Mouse (Mus musculus) T-cell, adult 2 months (primary cell): ENCODE measurements around the gene Atp11c.

Source experiments
- DNase-seq: peaks from one replicate; pipeline ENCODE4 v3.0.0; 2022; ENCODE audit warnings: low spot score

Atp11c gene

DNA sequence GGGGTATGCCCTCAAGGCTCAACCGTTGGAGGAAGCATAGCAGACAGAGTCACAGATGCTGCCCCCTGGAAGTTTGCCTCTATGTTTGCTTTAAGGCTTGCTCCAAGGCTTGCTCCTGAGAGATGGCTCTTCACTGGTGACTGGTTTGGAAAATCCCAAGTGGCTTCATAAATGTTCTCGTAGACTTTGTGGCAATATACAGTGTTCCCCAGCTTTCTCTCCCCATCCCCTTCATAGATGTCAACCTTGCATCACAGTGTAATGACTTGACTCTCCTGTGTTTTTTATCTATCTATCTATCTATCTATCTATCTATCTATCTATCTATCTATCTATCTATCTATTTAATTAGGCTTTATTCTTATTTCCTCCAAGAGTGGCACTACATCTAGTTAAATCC is at the start of gene Atp11c:
Atp11c (minus strand) TSS at position 101 of the 400 bp plus-strand sequence.
- no peak for DNase-seq

DNA sequence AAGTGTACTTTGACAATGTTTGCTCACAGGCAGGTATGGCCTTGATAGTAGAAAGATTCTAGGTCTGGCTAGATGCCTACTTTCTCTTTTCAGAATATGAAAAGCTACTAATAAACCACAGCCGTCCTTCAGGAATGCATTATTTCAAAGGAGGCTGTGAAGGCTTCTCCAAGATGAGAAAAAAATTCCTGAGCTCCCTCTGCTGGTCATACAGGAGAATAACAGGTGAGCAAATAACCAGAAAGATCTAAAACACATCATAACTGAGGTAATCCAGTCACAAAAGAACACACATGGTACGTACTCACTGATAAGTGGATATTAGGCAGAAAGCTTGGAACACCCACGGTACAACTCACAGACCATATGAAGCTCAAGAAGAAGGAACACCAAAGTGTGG is 16.7 kb upstream of the Atp11c start:
- no peak for DNase-seq

DNA sequence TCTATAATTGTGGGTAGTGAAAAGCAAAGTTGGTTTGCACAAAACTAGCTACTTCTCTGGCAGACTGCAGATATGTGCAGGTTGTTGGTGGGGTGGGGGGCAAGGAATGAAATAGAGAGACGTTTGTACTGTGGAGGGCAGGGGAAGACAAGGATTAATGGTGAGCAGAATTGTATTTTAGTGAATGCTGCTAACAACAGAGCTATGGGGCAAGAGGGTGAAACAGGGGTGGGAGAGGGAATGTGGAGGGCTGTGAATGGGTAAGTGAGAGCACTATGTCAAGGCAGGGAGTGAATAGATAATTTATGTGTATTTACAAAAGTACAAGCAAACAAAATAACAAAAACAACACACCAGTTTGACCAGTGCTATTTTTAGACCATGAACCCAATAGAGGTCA is 22.0 kb downstream of the Atp11c start:
- no peak for DNase-seq

DNA sequence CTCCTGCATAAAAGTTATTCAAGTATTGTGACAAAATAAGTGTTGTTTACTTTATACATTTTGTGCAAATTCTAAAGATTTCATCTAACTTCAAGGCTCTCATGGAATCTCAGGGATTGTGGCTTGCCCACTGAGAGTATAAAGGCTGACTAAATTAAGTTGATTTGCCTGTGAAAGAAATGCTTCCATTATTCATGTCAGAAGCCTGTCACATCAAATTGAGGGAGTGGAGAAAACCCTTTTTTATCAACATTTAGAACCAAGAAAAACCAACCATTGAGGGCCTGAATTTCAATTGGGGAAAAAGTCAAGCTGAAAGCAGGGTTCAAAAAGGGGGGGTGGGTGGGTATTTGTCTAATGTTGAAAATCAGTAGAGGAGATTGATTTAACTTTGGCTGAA is 23.5 kb downstream of the Atp11c start:
- DNase-seq, result no peak

- no peak for DNase-seq
Measured at GRCm38 (mm10) chrX:60555242-60555641, 37.3 kb downstream of the Atp11c start.

DNA sequence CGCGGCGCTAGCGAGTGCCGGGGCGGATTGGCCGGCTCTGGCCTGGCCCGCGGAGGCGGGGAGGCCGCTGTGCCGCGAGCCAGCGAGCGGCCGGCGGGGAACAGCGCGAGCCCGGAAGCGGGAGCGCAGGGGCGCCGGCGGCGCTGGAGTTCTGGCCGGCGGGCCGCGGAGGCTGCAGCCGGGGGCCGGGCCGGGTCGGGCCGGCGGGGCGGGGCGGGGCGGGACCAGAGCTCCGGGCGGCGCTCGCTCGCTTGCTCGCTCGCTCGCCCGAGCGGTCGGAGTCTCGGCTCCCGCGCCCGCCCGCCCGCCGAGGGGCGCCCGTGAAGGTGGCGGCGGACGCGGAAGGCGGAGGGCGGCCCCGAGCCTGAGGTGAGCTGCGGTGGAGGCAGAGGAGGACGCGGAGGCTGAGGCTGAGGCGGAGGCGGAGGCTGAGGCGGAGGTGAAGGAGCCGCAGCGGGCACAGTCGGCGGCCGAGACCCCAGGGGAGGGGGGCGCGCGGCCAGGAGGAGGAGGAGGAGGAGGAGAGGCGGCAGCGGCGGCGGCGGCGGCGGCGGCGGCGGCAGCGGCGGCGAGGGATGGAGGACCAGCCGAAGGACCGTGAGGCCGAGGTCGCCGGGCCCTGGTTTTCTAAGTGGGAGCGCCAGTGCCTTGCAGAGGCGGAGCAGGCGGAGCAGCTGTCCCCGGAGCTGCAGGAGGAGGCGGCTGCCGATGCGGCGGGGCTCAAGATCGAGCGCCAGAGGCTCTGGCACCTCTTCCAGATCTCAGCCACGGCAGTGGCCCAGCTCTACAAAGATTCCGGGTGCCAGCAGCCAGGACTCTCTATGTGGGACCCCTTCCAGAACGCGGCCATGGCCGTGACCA is 44.8 kb downstream of the Atp11c start:
- no peak for DNase-seq

- no peak for DNase-seq
Measured at GRCm38 (mm10) chrX:60547098-60547443, 45.4 kb downstream of the Atp11c start.

GRCm38 (mm10) chrX:60545906-60546305 is 46.6 kb downstream of the Atp11c start:
- no peak for DNase-seq

- DNase-seq, result no peak
Measured at GRCm38 (mm10) chrX:60545444-60545843, 47.1 kb downstream of the Atp11c start.

DNA sequence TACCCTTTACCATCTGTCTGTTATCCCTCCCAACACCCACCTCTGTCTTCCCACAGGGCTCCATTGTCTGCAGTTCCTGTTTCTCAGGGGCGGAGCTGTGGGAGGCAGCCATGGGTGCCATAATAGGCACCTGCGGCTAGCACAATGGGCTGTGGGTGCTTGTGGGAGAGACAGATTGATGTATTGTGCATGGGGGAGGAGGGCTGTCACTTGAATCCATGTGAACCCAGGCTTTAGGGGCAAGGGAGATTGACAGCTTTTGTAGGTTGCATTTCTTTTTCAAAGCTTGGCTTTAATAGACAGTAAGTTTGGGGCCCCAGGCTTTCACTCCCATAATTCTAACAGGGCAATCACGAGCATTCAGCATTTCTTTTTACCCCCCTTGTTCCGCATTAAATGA is 48.4 kb downstream of the Atp11c start:
- DNase-seq, result no peak

DNA sequence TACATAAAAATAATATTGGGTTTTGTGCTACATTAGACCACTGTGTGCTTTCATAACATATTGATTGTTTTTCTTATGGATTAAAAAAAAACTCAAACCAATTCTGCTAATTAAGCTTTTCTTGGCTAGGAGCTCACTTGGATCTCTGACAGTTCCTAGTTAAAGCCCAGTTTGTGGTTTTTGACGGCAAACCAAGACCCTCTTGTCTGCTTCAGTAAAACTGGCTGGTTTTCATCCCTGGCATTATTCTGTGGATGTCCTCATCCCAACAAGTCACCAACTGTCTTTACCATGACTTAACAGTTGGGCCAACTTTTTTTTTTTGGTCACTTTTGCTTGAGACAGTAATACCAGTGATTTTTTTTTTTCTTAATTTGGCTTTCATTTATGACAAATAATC is 49.6 kb downstream of the Atp11c start:
- no peak for DNase-seq

DNA sequence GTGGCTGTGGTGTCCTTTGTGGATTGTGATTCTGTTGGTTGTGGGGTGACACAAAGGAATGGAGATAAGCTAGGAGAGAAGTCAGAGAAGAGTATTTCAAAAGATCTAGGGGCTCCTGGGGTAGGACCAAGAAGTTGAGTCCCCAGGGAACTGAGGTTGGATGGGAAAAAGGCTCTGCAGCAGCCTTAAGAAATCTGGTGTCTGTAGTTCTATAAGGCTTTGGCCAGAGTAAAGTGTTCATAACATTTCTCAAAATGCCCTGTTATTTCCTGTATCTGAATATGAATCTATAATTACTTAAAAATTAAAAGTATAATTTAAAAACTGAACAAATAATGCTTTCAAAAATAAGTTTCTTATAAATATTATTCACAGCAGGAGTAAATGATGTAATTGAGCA is 53.3 kb downstream of the Atp11c start, which contains the start of gene Gm7073:
Gm7073 (minus strand) TSS at position 101 of the 400 bp plus-strand sequence.
- no peak for DNase-seq

DNA sequence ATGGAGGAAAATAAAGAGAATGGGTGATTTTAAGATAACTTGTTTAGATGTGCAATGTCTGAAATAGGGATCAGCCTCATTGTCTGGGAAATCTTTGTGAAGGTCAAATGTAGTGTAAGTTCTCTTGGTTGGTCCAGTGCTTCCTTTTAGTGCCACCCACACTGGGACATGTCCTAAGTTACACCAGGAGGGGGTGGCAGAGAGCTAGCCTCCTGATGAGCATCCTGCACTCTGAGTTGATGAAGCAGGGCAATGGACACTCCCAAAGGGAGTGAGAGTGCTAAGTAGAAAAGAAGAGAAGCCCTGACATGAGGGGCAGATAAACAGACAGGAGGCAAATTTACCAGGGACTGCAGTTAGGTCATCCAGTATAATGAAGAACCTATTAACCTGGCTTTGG is 88.5 kb downstream of the Atp11c start:
- DNase-seq, result no peak

DNA sequence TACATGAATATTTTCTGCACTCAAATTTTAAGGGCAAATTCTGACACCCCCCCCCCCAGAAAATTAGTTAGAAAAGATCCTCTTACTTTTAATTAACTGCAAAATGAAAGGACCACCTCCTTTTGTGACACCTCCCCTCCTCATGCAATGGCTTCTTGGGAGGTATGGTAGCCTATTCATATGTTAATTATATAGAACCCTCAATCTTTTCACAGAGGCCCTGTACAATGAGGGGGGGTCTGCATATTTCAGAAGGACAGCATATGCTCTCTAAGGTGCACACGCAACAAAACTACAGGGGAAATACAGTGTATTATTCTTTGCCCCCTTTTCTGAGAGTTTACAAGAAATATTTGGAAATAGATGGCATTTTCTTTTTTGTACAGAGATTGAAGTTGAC is 94.7 kb downstream of the Atp11c start:
- DNase-seq, result no peak

DNA sequence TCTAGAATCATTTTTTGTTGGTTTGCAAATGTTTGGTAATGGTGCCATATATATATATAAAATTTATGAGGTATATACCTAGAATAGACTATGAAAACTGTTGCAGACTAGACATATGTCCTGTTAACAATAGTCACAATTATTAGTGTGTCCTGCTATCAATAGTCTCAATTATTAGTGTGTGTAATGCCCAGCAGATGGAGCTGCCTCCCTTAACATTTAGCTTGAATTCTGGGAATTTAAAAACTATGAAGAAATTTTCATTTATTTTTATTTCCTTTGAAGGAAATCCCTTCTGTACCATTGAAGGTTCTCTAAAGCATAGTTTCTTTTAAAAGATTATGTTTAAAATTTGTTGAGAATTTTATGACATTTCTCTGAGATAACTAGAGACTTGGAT is 97.2 kb downstream of the Atp11c start:
- no peak for DNase-seq

- no peak for DNase-seq
Measured at GRCm38 (mm10) chrX:60463786-60464185, 128.7 kb downstream of the Atp11c start.

GRCm38 (mm10) chrX:60414563-60415111 is 177.9 kb downstream of the Atp11c start:
- no peak for DNase-seq

DNA sequence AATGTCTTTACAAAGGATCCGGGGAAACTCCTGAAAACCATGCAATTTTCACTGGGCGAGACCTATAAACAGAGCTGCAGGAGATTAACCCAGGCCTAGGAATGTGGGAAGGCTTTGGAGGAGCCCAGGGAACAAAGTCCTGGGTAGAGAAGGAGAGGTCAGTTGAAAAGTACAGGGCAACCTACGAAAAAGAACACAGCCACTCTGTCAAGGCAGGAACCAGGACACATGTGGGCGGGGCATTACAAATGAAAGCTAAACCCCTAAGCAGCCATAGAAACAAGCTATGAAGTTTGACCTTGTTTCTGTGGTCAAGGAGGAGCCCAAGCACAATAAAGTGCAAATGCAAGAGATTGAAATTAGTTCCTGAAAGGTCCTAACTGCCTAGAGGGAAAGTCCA is 186.8 kb downstream of the Atp11c start:
- no peak for DNase-seq

- peak; percentile 91 for DNase-seq
Measured at GRCm38 (mm10) chrX:60404668-60405044, 187.8 kb downstream of the Atp11c start.

GRCm38 (mm10) chrX:60403764-60404667 is 188.5 kb downstream of the Atp11c start:
- DNase-seq, result peak; percentile 37

- peak; percentile 27 for DNase-seq
Measured at GRCm38 (mm10) chrX:60403062-60403763, 189.3 kb downstream of the Atp11c start.

- no peak for DNase-seq
Measured at GRCm38 (mm10) chrX:60394292-60394691, 198.2 kb downstream of the Atp11c start.
